In genomic region chr16:44680756-44681498, GRCm38 (mm10) we compare ENCODE assay signal across 8 mouse cellular contexts. TPM values are rescaled to one million over a fixed set of nuclear protein-coding genes. Genes with fewer than 3 reads are reported as not detected.
DNase-seq lines count a peak whose midpoint lies in the region; ATAC-seq and TF ChIP-seq lines count a peak whose summit lies in the region.

No protein-coding gene starts in this region.

- no peaks in the 10 kb centered on the region for H3K27me3 ChIP-seq in embryonic facial prominence, embryonic 15.5 days
- no peaks in the 10 kb centered on the region; the same call in 1 of the 2 replicates for H3K27me3 ChIP-seq in heart, embryonic 16.5 days (ENCODE audit: control insufficient read depth, insufficient read depth, low read length)
- no peaks in the 10 kb centered on the region for H3K27me3 ChIP-seq in midbrain, embryonic 14.5 days (ENCODE audit: control insufficient read depth, insufficient read depth, low read length)

- peak overlapping the region; percentile 63 for H3K27ac ChIP-seq in embryonic facial prominence, embryonic 15.5 days (replicated peaks)
- H3K27ac ChIP-seq in heart, embryonic 16.5 days (ENCODE audit: low read length) = peak overlapping the region; percentile 79
- H3K27ac ChIP-seq in midbrain, embryonic 14.5 days (replicated peaks; ENCODE audit: low read depth, low read length) = peak overlapping the region; percentile 75

- no peak overlapping the region for H3K4me2 ChIP-seq in embryonic facial prominence, embryonic 15.5 days (replicated peaks)
- no peak overlapping the region for H3K4me2 ChIP-seq in heart, embryonic 16.5 days (ENCODE audit: low read depth, low read length)
- no peak overlapping the region for H3K4me2 ChIP-seq in midbrain, embryonic 14.5 days (ENCODE audit: low read length)

- TF ChIP-seq POLR2A in brain, embryonic 14.5 days (IDR thresholded peaks at IDR 0.05; ENCODE audit: borderline replicate concordance, extremely low read depth, insufficient read depth, insufficient read length, poor library complexity, severe bottlenecking) = no peak

- H3K4me3 ChIP-seq in embryonic facial prominence, embryonic 15.5 days (replicated peaks) = no peak overlapping the region
- H3K4me3 ChIP-seq in heart, embryonic 16.5 days (ENCODE audit: low read length) = no peak overlapping the region
- H3K4me3 ChIP-seq in midbrain, embryonic 14.5 days (replicated peaks; ENCODE audit: low read depth, low read length) = no peak overlapping the region

- peak; percentile 62 for DNase-seq in brain, embryonic 14.5 days (ENCODE audit: low read depth)
- DNase-seq in layer of hippocampus, adult 18-20 months (ENCODE audit: low spot score in 2 of 2) = peak; percentile 35 to 80
- no peak for DNase-seq in midbrain, embryonic 14.5 days
- DNase-seq in cerebellum, adult 11 months = no peak
- DNase-seq in gastrocnemius, postnatal 36 days = no peak
- DNase-seq in spleen, adult 18-20 months = no peak

- no peak for TF ChIP-seq CTCF in brain, embryonic 14.5 days (IDR thresholded peaks at IDR 0.05; ENCODE audit: borderline replicate concordance, extremely low read depth, insufficient read depth, insufficient read length)

- 34% methylated on average over 9 of the region's 9 CpGs for WGBS in embryonic facial prominence, embryonic 15.5 days
- 32% methylated on average over 9 of the region's 9 CpGs for WGBS in heart, embryonic 16.5 days
- WGBS in midbrain, embryonic 14.5 days = 63% methylated on average over 9 of the region's 9 CpGs

- intact Hi-C loops in gastrocnemius, postnatal 36 days (cut with DNase I) = no loop called here

- no peaks in the 10 kb centered on the region for H3K9me3 ChIP-seq in embryonic facial prominence, embryonic 15.5 days (replicated peaks)
- H3K9me3 ChIP-seq in heart, embryonic 16.5 days (replicated peaks; ENCODE audit: control insufficient read depth, low read length) = peaks cover 5% of the 10 kb centered on the region
- peaks cover 10% of the 10 kb centered on the region for H3K9me3 ChIP-seq in midbrain, embryonic 14.5 days (ENCODE audit: control insufficient read depth, low read length)

- no peak overlapping the region for H3K9ac ChIP-seq in embryonic facial prominence, embryonic 15.5 days
- no peak overlapping the region; the same call in 1 of the 2 replicates for H3K9ac ChIP-seq in heart, embryonic 16.5 days (ENCODE audit: low read length)
- no peak overlapping the region for H3K9ac ChIP-seq in midbrain, embryonic 14.5 days (replicated peaks; ENCODE audit: low read length)

- H3K4me1 ChIP-seq in embryonic facial prominence, embryonic 15.5 days = peaks cover 34% of the 10 kb centered on the region
- peaks cover 13% of the 10 kb centered on the region for H3K4me1 ChIP-seq in heart, embryonic 16.5 days (ENCODE audit: control insufficient read depth, insufficient read depth, low read length)
- H3K4me1 ChIP-seq in midbrain, embryonic 14.5 days (ENCODE audit: control insufficient read depth, insufficient read depth, low read length) = peaks cover 27% of the 10 kb centered on the region

- no peaks in the 10 kb centered on the region for H3K36me3 ChIP-seq in embryonic facial prominence, embryonic 15.5 days
- no peaks in the 10 kb centered on the region for H3K36me3 ChIP-seq in heart, embryonic 16.5 days (ENCODE audit: control insufficient read depth, insufficient read depth)
- H3K36me3 ChIP-seq in midbrain, embryonic 14.5 days (ENCODE audit: control insufficient read depth, insufficient read depth, low read length) = no peaks in the 10 kb centered on the region

- peak; percentile 30; the same call in 1 of the 2 replicates for ATAC-seq in embryonic facial prominence, embryonic 15.5 days (ENCODE audit: insufficient number of reproducible peaks, low FRiP score, low TSS enrichment, low read depth)
- ATAC-seq in heart, embryonic 16.5 days (replicated peaks; ENCODE audit: extremely low read depth, insufficient read depth, low FRiP score) = peak; percentile 50
- no peak for ATAC-seq in midbrain, embryonic 14.5 days (ENCODE audit: low FRiP score, low TSS enrichment)

RNA-seq across cellular contexts. Expression of gene Nepro, which starts 43.2 kb away (rescaled TPM):
- polyA plus RNA-seq in brain, embryonic 14.5 days (2012; rRNA removed) = 6.2 and 6.3 TPM in 2 replicates
- polyA plus RNA-seq in embryonic facial prominence, embryonic 15.5 days (2015; fragmentation: Nextera tagmentation; extraction: Ambion mirVana) = 7.3 and 7.9 TPM in 2 replicates
- polyA plus RNA-seq in heart, embryonic 16.5 days (2015; fragmentation: Nextera tagmentation; extraction: Ambion mirVana) = 3.6 and 4.3 TPM in 2 replicates
- 1 to 10 TPM; 5.5 to 5.8 TPM for total RNA-seq in layer of hippocampus, adult 18-20 months (2021)
- 3.8 and 5.7 TPM in 2 replicates for polyA plus RNA-seq in midbrain, embryonic 14.5 days (2014; fragmentation: Nextera tagmentation; extraction: Ambion mirVana)
- 1 to 10 TPM; 3.5 to 3.6 TPM for total RNA-seq in gastrocnemius, postnatal 36 days (2021)

Comparison
In these comparisons a context has a peak if more than half of its experiments do, and no peak if none do; other contexts are left out.
1. DNase-seq: peak in brain, embryonic 14.5 days (single experiment) and layer of hippocampus, adult 18-20 months (2 of 2); none in midbrain, embryonic 14.5 days (single experiment), cerebellum, adult 11 months (single experiment), gastrocnemius, postnatal 36 days (0 of 2) and spleen, adult 18-20 months (0 of 2).
2. Peak in every context shown above with its lines, with median percentiles within 50 percentile points of each other: H3K27ac ChIP-seq.